Mouse (Mus musculus) gastrocnemius, postnatal 4 days (tissue): ENCODE measurements around the gene Plod1. TPM values are rescaled to one million over a fixed set of nuclear protein-coding genes. Genes with fewer than 3 reads are reported as not detected.

ENCODE experiments used
- total RNA-seq, 2 experiments: library from RNA; stranded (reverse); gene quantifications; 2 replicates each; pipeline ENCODE4 v1.2.3; 2021

The Plod1 gene
- total RNA-seq, 2 experiments from 2014 or later: 52.7 to 63.2 TPM

Other genes starting within 250 kb of the Plod1 start
- gene Zfp534, start 234.2 kb downstream of the Plod1 start, total RNA-seq: under 1 TPM; 0.10 to 0.22 TPM
- gene Zfp984, start 127.0 kb downstream of the Plod1 start, total RNA-seq: 1 to 10 TPM; 2.5 to 3.2 TPM
- 1 to 10 TPM; 9.0 to 9.7 TPM for gene Zfp933, start 88.4 kb downstream of the Plod1 start, total RNA-seq
- gene Miip, start 68.0 kb downstream of the Plod1 start, total RNA-seq: 10 to 100 TPM in 1 of 2 experiments, 1 to 10 TPM in 1; 9.9 to 12.4 TPM
- 1 to 10 TPM; 6.3 to 6.4 TPM for gene Fv1, start 67.8 kb downstream of the Plod1 start, total RNA-seq
- 100 to 1,000 TPM; 200 to 231 TPM for gene Mfn2, start 32.1 kb downstream of the Plod1 start, total RNA-seq
- 10 to 100 TPM; 37.7 to 37.8 TPM for gene 2510039O18Rik, start 4.1 kb upstream of the Plod1 start, total RNA-seq
- not detected for gene Nppb, start 49.0 kb upstream of the Plod1 start, total RNA-seq
- not detected for gene Nppa, start 64.0 kb upstream of the Plod1 start, total RNA-seq
- gene Clcn6, start 102.1 kb upstream of the Plod1 start, total RNA-seq: 10 to 100 TPM; 13.6 to 14.4 TPM
- gene Mthfr, start 102.3 kb upstream of the Plod1 start, total RNA-seq: 10 to 100 TPM; 30.2 to 32.2 TPM
- 10 to 100 TPM; 20.5 to 22.7 TPM for gene Agtrap, start 151.3 kb upstream of the Plod1 start, total RNA-seq
- 10 to 100 TPM; 19.0 to 20.4 TPM for gene Mad2l2, start 193.6 kb upstream of the Plod1 start, total RNA-seq
- gene Draxin, start 193.9 kb upstream of the Plod1 start, total RNA-seq: under 1 TPM; 0.39 to 0.44 TPM
- 10 to 100 TPM; 19.2 to 21.4 TPM for gene Fbxo6, start 215.4 kb upstream of the Plod1 start, total RNA-seq
- 1 to 10 TPM in 1 of 2 experiments, under 1 TPM in 1; 0.91 to 1.3 TPM for gene Fbxo44, start 223.7 kb upstream of the Plod1 start, total RNA-seq
- gene Fbxo2, start 223.9 kb upstream of the Plod1 start, total RNA-seq: not detected